Mouse (Mus musculus) erythroid progenitor cell, adult 5-6 weeks (primary cell): ENCODE measurements around the gene 1700012B07Rik. TPM values are rescaled to one million over a fixed set of nuclear protein-coding genes. Genes with fewer than 3 reads are reported as not detected.

Experiments
- ATAC-seq: replicated peaks from 2 replicates; pipeline ENCODE4 v1.8.0; 2016; ENCODE audit warnings: moderate number of reproducible peaks, mild to moderate bottlenecking, moderate TSS enrichment, inconsistent platforms; ENCODE audit not compliant: poor library complexity, low FRiP score, severe bottlenecking
- total RNA-seq, 2 experiments: library from RNA; stranded (forward) in 1 of 2; stranded (reverse) in 1 of 2; fragments of 150-400 nt in 1 of 2; fragments of 186-747, 209-891 nt in 1 of 2; gene quantifications; 2 replicates each; pipeline versions ENCODE4 v1.2.3 to v1.2.4; 2015 to 2017; ENCODE audit warnings: low replicate concordance in 2 of 2

The 1700012B07Rik gene
- total RNA-seq, 2 experiments from 2014 or later = not detected

GRCm38 (mm10) chr11:109769091-109769490 lies 58.8 kb downstream of the 1700012B07Rik start:
- no peak for ATAC-seq

DNA sequence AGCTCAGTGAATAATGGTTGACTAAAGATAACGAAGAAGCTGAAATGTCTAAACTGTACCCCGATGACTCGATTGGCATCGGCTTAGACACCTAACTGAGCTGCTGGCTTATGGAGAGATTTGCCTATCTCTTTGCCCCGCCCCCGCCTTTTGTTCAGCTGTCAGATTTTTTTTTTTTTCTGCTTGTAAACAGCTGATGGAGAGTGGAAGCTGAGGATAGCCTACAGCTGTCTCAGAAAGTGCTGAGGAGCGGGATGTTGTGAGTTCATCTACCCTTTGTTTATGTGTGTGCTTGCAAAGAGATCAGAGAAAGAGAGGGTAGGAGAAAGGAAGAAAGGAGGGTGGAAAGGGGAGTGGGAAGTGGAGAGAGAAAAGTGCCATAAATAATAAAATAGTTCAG lies 67.8 kb downstream of the 1700012B07Rik start:
- ATAC-seq = no peak

DNA sequence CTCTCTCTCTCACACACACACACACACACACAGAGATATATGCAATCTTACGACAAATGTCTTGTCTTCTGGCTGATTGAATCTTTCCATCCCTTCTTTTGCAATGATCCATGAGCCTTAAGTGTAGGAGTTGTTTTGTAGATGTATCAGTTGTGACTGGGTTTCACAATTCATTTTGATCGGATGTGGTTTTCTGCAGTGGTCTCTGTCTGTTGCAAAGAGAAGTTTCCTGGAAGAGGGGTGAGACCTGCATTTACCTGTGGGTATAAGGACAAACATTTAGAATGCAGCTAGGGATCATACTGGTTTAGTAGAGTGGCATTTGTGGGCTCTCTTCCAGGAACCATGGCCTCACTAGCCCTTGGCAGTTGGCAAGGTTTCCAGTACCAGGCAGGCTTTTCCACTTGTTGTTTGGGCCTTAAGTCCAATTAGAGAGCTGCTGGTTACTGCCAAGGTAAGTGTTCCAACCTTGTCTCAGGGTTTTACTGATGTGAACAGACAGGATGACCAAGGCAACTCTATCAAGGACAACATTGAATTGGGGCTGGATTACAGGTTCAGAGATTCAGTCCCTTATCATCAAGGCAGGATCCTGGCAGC lies 69.1 kb downstream of the 1700012B07Rik start:
- no peak for ATAC-seq

GRCm38 (mm10) chr11:109754105-109754602 lies 73.7 kb downstream of the 1700012B07Rik start:
- no peak for ATAC-seq

DNA sequence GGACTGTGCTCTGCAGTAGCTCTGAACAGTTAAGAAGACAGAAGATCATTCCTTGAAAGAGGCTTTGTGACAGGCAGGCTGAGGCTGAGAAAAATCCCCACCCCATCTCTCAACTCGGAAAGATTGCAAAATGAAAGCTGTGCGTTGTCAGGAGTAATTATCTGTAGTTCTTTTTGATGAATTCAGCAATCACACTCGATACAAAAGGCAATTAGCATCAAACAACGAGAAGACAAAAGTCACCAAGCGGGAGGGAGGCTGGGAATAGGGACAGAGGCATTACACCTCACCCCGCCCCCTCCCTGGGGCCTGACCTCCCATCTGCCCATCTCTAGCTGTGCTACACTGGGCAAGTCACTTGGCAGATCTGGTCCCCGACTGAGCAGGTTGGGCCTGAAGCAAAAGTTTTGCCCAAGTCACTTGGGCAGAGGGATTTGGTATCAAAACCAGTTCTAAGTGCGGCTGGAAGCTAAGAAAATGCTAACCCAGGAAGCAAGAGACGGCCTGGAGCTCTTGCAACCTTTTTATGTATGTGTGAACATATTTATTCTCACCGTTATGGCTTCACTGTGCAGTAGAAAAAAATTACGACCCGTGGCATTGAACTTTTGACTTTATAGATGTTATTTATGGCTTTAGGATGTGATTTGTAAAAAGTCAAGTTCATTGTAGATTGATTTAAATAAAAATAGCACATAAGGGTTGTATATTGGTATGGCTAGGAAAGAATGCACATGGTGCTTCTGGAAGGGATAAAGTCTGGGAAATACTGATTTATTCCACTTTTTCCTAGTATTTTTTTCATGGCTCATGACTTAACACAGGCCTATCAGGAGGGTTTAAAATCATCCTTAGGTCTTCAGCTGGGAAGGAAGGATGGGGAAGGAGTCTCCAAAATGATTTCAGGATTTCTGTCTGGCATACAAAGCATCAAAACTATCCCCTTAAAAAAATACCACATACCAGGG lies 75.9 kb downstream of the 1700012B07Rik start:
- ATAC-seq = no peak

DNA sequence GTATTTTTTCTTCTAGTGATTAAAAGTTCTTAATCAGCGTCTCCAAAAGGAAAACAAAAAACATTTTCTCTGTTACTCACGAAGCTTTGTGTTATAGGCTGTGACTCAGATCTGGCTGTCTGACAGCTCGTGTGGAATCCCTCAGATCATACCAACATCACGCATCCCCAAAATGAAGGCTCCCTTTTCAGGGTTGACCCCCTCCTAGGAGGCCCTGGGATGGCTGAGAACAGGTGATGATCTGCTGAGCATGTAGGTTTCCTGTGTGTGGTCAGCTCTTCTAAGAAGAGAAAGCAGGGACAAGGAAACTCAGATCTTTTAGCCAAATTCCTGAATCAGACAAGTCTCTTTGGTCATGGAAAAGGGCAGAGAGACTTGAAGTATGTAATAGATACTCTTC lies 82.6 kb downstream of the 1700012B07Rik start:
- no peak for ATAC-seq

GRCm38 (mm10) chr11:109737967-109738366 lies 89.9 kb downstream of the 1700012B07Rik start:
- no peak for ATAC-seq

Other genes starting within 250 kb of the 1700012B07Rik start
- 40.4 and 58.3 TPM in 2 replicates for gene Wipi1, start 216.1 kb downstream of the 1700012B07Rik start, total RNA-seq (2015; ENCODE audit: low replicate concordance)
- gene Wipi1, start 216.1 kb downstream of the 1700012B07Rik start, total RNA-seq (2017; ENCODE audit: low replicate concordance) = 20.3 and 33.6 TPM in 2 replicates
- gene Prkar1a, start 178.6 kb downstream of the 1700012B07Rik start, total RNA-seq (2015; ENCODE audit: low replicate concordance) = 46.1 and 72.5 TPM in 2 replicates
- gene Prkar1a, start 178.6 kb downstream of the 1700012B07Rik start, total RNA-seq (2017; ENCODE audit: low replicate concordance) = 24.0 and 38.4 TPM in 2 replicates
- gene Fam20a, start 105.8 kb downstream of the 1700012B07Rik start, total RNA-seq (2015; ENCODE audit: low replicate concordance) = not detected in 2 replicates
- not detected in 2 replicates for gene Fam20a, start 105.8 kb downstream of the 1700012B07Rik start, total RNA-seq (2017; ENCODE audit: low replicate concordance)
- 0.42 TPM in 1 of 2 replicates, not detected in the other for gene Abca8b, start 167.8 kb upstream of the 1700012B07Rik start, total RNA-seq (2015; ENCODE audit: low replicate concordance)
- not detected in 2 replicates for gene Abca8b, start 167.8 kb upstream of the 1700012B07Rik start, total RNA-seq (2017; ENCODE audit: low replicate concordance)